Mouse (Mus musculus) inflammation-experienced regulatory T-cells, adult 6 months (primary cell): ENCODE measurements around the gene Tdo2. TPM values are rescaled to one million over a fixed set of nuclear protein-coding genes. Genes with fewer than 3 reads are reported as not detected.
A peak's percentile ranks its signal among the peaks of the same experiment; 100 is the strongest.

Experiments
- ATAC-seq: one replicate; pipeline ENCODE4 v1.8.0; 2017
- polyA plus RNA-seq, 3 experiments: library from polyadenylated mRNA; unstranded; fragments of 100-300 nt; shearing (Covaris generic); gene quantifications; one replicate each; pipeline ENCODE4 v1.2.1; 2017

The Tdo2 gene
- polyA plus RNA-seq, 3 experiments from 2014 or later = 0.43 to 1.4 (median 0.69) TPM

GRCm38 (mm10) chr3:81942341-81942740, 33.7 kb downstream of the Tdo2 start:
- no peak for ATAC-seq

DNA sequence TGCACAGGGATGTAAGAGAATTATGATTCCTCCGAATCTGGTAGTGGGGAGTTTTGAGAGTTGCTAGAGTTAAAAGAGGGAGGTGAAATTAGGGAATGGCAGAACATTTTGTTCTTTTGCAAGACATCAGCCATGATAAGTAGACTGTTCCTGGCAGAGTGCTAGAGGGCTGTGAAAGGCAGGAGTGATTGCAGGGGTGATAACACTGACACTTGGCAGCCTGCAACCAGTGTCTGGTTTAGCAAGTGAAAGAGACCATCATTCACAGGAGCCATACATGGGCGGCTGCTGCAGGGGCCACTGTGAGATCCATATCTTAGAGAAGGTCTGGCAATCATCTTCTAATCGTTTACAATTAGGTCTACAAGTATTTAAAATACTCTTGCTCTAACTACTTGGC, 37.1 kb downstream of the Tdo2 start:
- no peak for ATAC-seq

DNA sequence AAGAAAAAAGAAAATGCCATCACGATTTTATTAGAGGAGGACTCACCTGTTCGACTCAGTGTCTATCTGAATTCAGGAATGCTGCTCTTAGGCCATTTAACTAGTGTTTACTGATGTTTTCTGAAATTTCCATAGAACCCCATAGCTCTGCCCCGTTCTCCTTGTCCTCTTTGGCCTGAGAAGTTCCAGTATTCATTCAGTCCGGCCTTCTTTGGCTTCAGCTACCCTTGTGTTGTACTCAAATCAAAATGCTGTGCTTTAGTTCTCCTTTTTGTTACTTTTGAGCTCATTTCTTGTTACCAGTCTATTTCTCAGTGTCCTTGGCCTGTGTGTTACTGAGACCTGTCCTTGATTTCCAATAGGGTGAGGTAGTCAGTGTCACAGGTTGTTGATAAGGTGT, 42.7 kb downstream of the Tdo2 start:
- no peak for ATAC-seq

- peak; percentile 95 for ATAC-seq
These were observed 43.6 kb downstream of the Tdo2 start, which contains the start of gene Ctso for GRCm38 (mm10) chr3:81932141-81933101. Gene Ctso (plus strand): TSS chr3:81932601.

DNA sequence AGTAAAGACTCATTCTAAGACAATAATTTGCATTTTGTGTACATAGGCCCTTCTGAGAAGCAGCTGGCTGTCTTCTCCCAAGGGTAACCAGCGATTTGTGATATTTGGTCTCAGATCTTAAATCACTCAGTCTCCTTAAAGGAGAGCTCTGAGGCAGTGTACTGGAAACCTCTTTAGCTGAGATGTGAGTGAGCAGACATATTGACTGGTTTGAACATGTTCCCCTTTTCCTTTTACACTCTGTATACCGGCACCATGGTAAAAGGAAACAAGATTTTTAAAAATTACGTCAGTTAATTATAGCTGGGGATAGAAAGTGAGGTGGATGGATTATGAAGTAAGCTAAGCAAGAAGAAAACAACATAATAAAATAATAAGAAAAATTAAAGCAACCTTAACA, 44.3 kb downstream of the Tdo2 start:
- ATAC-seq = no peak

DNA sequence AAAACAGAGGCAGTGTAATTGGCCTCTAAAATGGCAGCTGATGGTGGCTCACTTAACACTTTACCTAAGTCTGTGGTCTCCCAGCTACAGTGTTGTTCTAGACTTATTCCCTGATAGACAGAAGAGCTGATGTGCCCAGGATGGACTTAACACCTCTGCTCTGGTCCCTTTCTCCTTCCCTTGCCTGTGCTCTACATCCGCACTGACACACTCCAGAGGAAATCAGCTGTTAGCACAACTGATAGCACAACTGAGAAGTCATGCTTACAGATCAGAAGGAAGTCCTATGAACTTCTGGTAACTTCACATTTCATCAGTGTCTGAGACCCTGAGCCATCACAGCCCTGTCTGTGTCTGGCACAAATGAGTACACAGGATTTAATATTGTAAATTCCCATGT, 46.9 kb downstream of the Tdo2 start:
- ATAC-seq = no peak

DNA sequence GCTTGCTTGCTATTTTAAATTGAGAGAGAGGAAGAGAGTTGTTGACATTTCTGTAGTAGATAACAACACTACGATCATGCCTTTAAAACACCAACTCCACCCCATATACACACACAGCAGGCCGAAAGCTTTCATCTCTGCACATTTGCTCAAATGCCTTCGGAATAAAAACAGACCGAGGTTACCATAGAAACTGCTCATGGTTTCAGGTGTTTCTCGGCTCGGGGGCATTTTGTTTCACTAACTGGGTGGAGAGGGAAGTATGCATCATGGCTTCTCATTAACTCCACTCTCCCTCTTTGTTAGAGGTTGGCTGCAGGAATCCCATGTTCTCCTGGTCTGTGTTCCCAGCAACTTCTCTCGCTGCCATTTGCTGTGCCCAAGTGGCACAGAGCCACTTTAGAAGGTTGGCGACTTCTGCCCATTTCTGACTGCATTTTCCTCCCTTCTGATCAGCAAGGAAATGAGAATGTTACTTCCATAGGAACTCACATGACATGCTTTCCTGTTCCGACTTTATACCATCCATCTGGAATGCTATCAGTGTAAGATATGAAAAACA, 49.2 kb downstream of the Tdo2 start:
- ATAC-seq = no peak

GRCm38 (mm10) chr3:81925856-81926255, 50.1 kb downstream of the Tdo2 start:
- peak; percentile 84 for ATAC-seq

DNA sequence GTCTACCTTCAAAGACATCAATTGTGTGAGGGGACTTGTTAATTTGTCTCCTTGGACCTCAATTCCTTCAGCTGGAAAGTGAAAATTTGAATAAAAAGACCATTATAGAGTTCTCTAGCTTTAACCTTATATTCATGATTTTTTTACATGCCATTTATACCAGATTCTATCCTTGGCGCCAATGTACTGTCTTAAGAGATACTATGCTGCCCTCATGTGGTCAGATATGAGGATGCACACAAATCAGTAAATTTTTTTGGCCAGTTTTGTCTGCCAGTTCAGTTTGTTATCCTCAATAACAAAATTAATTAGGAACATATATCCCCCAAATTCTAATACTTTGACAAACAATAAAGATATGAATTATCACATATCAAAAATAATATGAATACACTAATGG, 51.1 kb downstream of the Tdo2 start:
- ATAC-seq = peak; percentile 71

GRCm38 (mm10) chr3:81922910-81923309, 53.1 kb downstream of the Tdo2 start:
- ATAC-seq = no peak

GRCm38 (mm10) chr3:81919681-81920080, 56.3 kb downstream of the Tdo2 start:
- no peak for ATAC-seq

DNA sequence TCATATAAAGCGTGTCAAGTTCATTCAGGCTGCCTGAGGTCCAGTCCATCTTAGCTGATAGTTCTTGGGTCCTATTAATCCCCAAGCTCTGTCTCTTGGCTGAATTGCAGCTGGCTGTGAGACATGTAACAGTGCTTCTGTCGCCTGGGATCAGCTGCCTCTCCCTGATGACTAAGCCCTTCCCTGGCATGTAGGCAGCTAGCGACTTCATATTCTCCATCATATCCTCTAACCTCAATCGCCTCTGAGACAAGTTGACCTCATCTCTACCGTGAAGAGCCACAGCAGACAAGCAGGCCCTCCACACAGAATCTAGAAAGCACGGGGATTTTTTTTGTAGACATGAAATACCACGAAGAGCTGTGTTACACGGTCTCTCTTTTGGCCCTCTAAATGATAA, 57.8 kb downstream of the Tdo2 start:
- no peak for ATAC-seq

- no peak for ATAC-seq
These were observed 58.6 kb downstream of the Tdo2 start for GRCm38 (mm10) chr3:81917354-81917935.

DNA sequence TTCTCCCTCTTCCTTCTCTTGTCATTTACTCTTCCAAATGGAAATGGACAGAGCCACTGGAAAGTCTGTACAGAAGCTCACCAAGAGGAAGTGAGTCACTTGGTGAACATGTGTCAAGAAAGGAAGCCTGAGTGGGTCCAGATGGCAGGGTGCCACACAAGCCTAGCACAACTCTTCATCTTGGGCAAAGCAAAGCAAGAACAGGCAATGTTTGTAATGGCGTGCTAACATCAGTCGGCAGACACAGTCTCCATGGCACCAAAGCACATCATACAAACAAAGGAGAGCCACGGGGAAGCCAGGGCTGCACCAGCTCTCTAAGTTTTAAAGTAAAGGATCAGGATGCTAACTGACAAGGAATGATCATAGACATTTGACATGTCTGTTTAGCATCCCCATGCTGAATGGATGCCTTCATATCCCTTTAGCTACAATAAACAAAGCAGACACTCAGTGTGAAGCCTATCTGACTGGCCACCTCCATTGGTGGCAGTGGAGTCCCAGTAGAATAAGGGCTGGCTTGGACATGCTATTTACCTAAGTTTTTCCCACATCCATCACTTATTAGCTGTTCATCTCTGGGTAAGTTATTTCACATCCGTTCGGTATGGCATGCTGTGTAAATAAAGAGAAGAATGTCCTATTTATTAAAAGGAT, 59.8 kb downstream of the Tdo2 start:
- no peak for ATAC-seq

- ATAC-seq = no peak
These were observed 65.5 kb downstream of the Tdo2 start for GRCm38 (mm10) chr3:81910286-81911036.

Other genes with a start within 250 kb of the Tdo2 start
- 10 to 100 TPM; 41.4 to 67.8 (median 54.9) TPM for gene Ctso, start 43.6 kb downstream of the Tdo2 start, polyA plus RNA-seq
- not detected for gene Asic5, start 6.1 kb upstream of the Tdo2 start, polyA plus RNA-seq
- 1 to 10 TPM; 2.9 to 6.3 (median 4.3) TPM for gene Gucy1b1, start 98.5 kb upstream of the Tdo2 start, polyA plus RNA-seq
- 10 to 100 TPM in 2 of 3 experiments, 1 to 10 TPM in 1; 1.7 to 12.3 (median 10.1) TPM for gene Gucy1a1, start 169.6 kb upstream of the Tdo2 start, polyA plus RNA-seq